Mouse (Mus musculus) activated CD4-positive, CD25-positive, alpha-beta regulatory T cell, adult 4 months (primary cell): ENCODE data around the gene Pabpc5. TPM values are rescaled to one million over a fixed set of nuclear protein-coding genes. Genes with fewer than 3 reads are reported as not detected.

Experiments
- ATAC-seq: one replicate; pipeline ENCODE4 v1.8.0; 2017
- polyA plus RNA-seq, 2 experiments: library from polyadenylated mRNA; unstranded; fragments of 100-300 nt; shearing (Covaris generic); gene quantifications; one replicate each; pipeline ENCODE4 v1.2.1; 2017

Pabpc5 gene
- not detected for polyA plus RNA-seq

- no peak for ATAC-seq
Observed at GRCm38 (mm10) chrX:119927081-119927571, at the start of gene Pabpc5. Gene Pabpc5, plus strand, starts transcription at chrX:119927196.

- ATAC-seq: no peak
Observed at GRCm38 (mm10) chrX:119886957-119887593, 39.9 kb upstream of the Pabpc5 start.

DNA sequence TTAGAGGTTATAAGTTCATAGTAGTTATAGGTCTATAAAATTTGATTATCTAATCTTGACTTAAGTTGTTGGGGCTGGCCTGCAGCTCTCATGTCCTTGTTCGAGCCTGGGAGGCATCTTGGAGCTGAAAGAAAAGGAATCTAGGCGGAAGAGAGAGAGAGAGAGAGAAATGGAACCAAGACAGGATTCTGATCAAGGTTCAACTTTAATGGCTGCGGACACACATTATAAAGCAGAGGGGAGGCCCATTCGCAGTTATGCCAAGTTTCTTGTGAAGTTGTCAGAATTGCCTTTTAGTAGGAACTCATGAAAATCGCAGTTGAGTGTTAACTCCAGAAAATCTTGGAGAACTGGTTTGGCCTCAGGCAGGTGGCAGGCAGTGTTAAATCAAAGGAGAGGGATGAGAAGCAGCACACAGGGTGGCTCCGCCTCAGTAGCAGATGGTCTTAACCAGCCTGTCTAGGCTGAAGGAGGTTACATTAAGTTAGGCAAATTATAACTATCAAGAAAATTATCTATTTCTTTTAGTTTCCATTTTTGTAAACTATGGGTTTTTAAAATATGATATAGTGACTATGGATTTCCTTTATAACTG, 38.6 kb upstream of the Pabpc5 start:
- no peak for ATAC-seq

DNA sequence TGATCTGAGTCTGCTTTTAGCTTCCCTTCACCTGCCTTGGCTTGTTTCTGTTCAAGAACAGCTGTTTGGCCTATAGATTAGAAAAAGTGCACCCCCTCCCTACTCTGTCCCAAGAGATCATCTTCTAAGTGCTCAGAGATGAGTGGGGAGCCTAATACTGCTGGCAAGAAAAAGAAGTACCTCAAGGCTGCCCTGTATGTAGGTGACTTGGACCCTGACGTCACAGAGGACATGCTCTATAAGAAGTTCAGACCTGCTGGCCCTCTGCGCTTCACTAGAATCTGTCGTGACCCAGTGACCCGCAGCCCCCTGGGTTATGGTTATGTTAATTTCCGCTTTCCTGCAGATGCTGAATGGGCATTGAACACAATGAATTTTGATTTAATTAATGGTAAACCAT, 856 bp downstream of the Pabpc5 start:
- ATAC-seq: no peak
